Mouse (Mus musculus): Measurements from ENCODE around the gene Usp2.

GRCm38 (mm10) chr9:44093612-44094503 is 27.0 kb downstream of the Usp2 start:
- peak; percentile 42 for TF ChIP-seq CTCF (IDR thresholded peaks at IDR 0.05; ENCODE audit: low read depth, low read length)
- no peak for TF ChIP-seq POLR2A (IDR thresholded peaks at IDR 0.05; ENCODE audit: borderline replicate concordance, low read depth, low read length)
